Comparison of ENCODE assay signal across 15 mouse cellular contexts in genomic region chr14:61601348-61601747, GRCm38 (mm10). TPM values are rescaled to one million over a fixed set of nuclear protein-coding genes. Genes with fewer than 3 reads are reported as not detected.
DNase-seq lines count a peak whose midpoint lies in the region; ATAC-seq and TF ChIP-seq lines count a peak whose summit lies in the region.
"Had no signal": no experiment of that assay in that cellular context is flagged by ENCODE, and none has a peak within 500 bp of the region (broad histone marks: within the 10 kb centered on the region; RNA-seq: fewer than 3 reads in every experiment).

No protein-coding gene starts in this region.

- H3K36me3 ChIP-seq in kidney, postnatal 0 days (ENCODE audit: insufficient read depth, low read length): 0 out of 2 replicates have a peak, but pooled peaks cover 3% of the 10 kb centered on the region
- H3K36me3 ChIP-seq in E14TG2a.4 (ENCODE audit: insufficient read depth, low read length) (peaks cover 52% of the 10 kb centered on the region), ES-E14 (ENCODE audit: control insufficient read depth, insufficient read depth, low read length, poor library complexity, severe bottlenecking) (peaks cover 17% of the 10 kb centered on the region)
- peaks cover 19% of the 10 kb centered on the region for H3K36me3 ChIP-seq in midbrain, embryonic 15.5 days (replicated peaks)

- no peaks in the 10 kb centered on the region for H3K9me3 ChIP-seq in kidney, postnatal 0 days (replicated peaks; ENCODE audit: low read length)
- H3K9me3 ChIP-seq in E14TG2a.4 (ENCODE audit: low read length) (no peaks in the 10 kb centered on the region), ES-E14 (ENCODE audit: control insufficient read depth, insufficient read depth, low read depth, low read length) (no peaks in the 10 kb centered on the region)
- no peaks in the 10 kb centered on the region for H3K9me3 ChIP-seq in midbrain, embryonic 15.5 days
- H3K9me3 ChIP-seq: embryonic facial prominence, embryonic 12.5 days had no signal

- WGBS in kidney, postnatal 0 days: 77% methylated on average over 9 of the region's 9 CpGs
- 90% methylated on average over 9 of the region's 9 CpGs for WGBS in midbrain, embryonic 15.5 days

- no peak overlapping the region for H3K9ac ChIP-seq in kidney, postnatal 0 days (ENCODE audit: low read depth, low read length)
- no peak overlapping the region; the same call in 1 of the 2 replicates for H3K9ac ChIP-seq in ES-E14 (ENCODE audit: insufficient read depth, low read depth, low read length, poor library complexity, severe bottlenecking)
- H3K9ac ChIP-seq in midbrain, embryonic 15.5 days: no peak overlapping the region
- H3K9ac ChIP-seq: embryonic facial prominence, embryonic 12.5 days; lung, embryonic 14.5 days had no signal

- peaks cover 7% of the 10 kb centered on the region; the same call in 1 of the 2 replicates for H3K4me1 ChIP-seq in kidney, postnatal 0 days (replicated peaks; ENCODE audit: insufficient read depth, low read length)
- H3K4me1 ChIP-seq in E14TG2a.4 (replicated peaks; ENCODE audit: low read depth, low read length): peaks cover 74% of the 10 kb centered on the region
- H3K4me1 ChIP-seq in ES-E14 (ENCODE audit: control insufficient read depth in 2 of 2, insufficient read depth in 2 of 2, low read length in 2 of 2, poor library complexity in 1 of 2): peaks cover 10 to 21% of the 10 kb centered on the region in 2 experiments
- H3K4me1 ChIP-seq in midbrain, embryonic 15.5 days: peaks cover 26% of the 10 kb centered on the region

- DNase-seq in kidney, postnatal 0 days (ENCODE audit: low spot score): no peak
- DNase-seq in kidney, postnatal 4 days: no peak
- DNase-seq in ES-E14 (ENCODE audit: low read depth, low spot score): no peak
- no peak for DNase-seq in thymus, postnatal 14 days
- DNase-seq in layer of hippocampus, adult 18-20 months (ENCODE audit: low spot score in 2 of 2): no peak
- no peak for DNase-seq in adrenal gland, postnatal 36 days
- DNase-seq: cerebellum, adult 9-10 months; heart, adult 2 months; kidney, postnatal 36 days; lung, embryonic 14.5 days; thymus, adult 2 months had no signal

- no peaks in the 10 kb centered on the region for H3K27me3 ChIP-seq in kidney, postnatal 0 days (ENCODE audit: insufficient read depth, low read length)
- H3K27me3 ChIP-seq in E14TG2a.4 (ENCODE audit: insufficient read depth, low read length): no peaks in the 10 kb centered on the region
- H3K27me3 ChIP-seq in midbrain, embryonic 15.5 days (replicated peaks): no peaks in the 10 kb centered on the region
- H3K27me3 ChIP-seq: embryonic facial prominence, embryonic 12.5 days had no signal

- no peak for TF ChIP-seq CTCF in kidney, postnatal 0 days (IDR thresholded peaks at IDR 0.05; ENCODE audit: low read depth)
- no peak for TF ChIP-seq CTCF in E14TG2a.4 (conservative IDR thresholded peaks at IDR 0.05; ENCODE audit: low read length)

- no peak for ATAC-seq in kidney, postnatal 0 days (replicated peaks; ENCODE audit: low FRiP score, low read depth)
- ATAC-seq in midbrain, embryonic 15.5 days (replicated peaks): no peak

- in situ Hi-C loops in ES-E14 (cut with MboI; ENCODE audit: low sequenced_read_pairs in 2 of 2, unreplicated experiment in 2 of 2): no loop called here

- no peak overlapping the region for H3K27ac ChIP-seq in kidney, postnatal 0 days
- H3K27ac ChIP-seq in ES-E14 (ENCODE audit: insufficient read depth, low read depth, low read length, poor library complexity, severe bottlenecking): peak overlapping the region; percentile 50; the same call in 1 of the 2 replicates
- no peak overlapping the region for H3K27ac ChIP-seq in midbrain, embryonic 15.5 days
- H3K27ac ChIP-seq: embryonic facial prominence, embryonic 12.5 days; heart, adult 2 months had no signal

- no peak overlapping the region for H3K4me3 ChIP-seq in kidney, postnatal 0 days (replicated peaks; ENCODE audit: low read depth, low read length)
- H3K4me3 ChIP-seq in E14TG2a.4 (replicated peaks; ENCODE audit: low read length): peak overlapping the region; percentile 86
- H3K4me3 ChIP-seq in ES-E14 (ENCODE audit: insufficient read depth in 1 of 2, low read depth in 1 of 2, low read length in 2 of 2, poor library complexity in 1 of 2, severe bottlenecking in 1 of 2): peak overlapping the region; percentile 31 to 86; a peak in 1 of 4 replicates
- H3K4me3 ChIP-seq in midbrain, embryonic 15.5 days: no peak overlapping the region; the same call in 1 of the 2 replicates
- H3K4me3 ChIP-seq: embryonic facial prominence, embryonic 12.5 days; heart, adult 2 months had no signal

- peak overlapping the region; percentile 58; the same call in 1 of the 2 replicates for H3K4me2 ChIP-seq in kidney, postnatal 0 days (ENCODE audit: low read length)
- H3K4me2 ChIP-seq in midbrain, embryonic 15.5 days: peak overlapping the region; percentile 63

TF ChIP-seq in ES-E14, 5 proteins besides CTCF, POLR2A, EP300 and RAD21:
- TF ChIP-seq MAFK (IDR thresholded peaks at IDR 0.05; ENCODE audit: insufficient read depth, low read depth, low read length) (no peak), ZNF384 (IDR thresholded peaks at IDR 0.05; ENCODE audit: low read depth, low read length) (0 out of 2 replicates have a peak, but pooled peaks have one; percentile 37)

RNA-seq across cellular contexts. Expression of gene Trim13, which starts 3.3 kb away (rescaled TPM):
- polyA plus RNA-seq in kidney, postnatal 0 days (2015; fragmentation: Nextera tagmentation; extraction: Ambion mirVana): 22.7 and 23.6 TPM in 2 replicates
- 19.1 and 57.9 TPM in 2 replicates for total RNA-seq in ES-E14 (2012; rRNA removed)
- polyA plus RNA-seq in midbrain, embryonic 15.5 days (2015; fragmentation: Nextera tagmentation; extraction: Ambion mirVana): 41.5 and 43.5 TPM in 2 replicates
- 10 to 100 TPM; 12.1 to 12.5 TPM for total RNA-seq in layer of hippocampus, adult 18-20 months (2021)
- 1 to 10 TPM; 5.3 to 7.0 TPM for total RNA-seq in adrenal gland, postnatal 36 days (2021)

RNA-seq across cellular contexts. Expression of gene Kcnrg, which starts 5.9 kb away (rescaled TPM):
- polyA plus RNA-seq in kidney, postnatal 0 days (2015; fragmentation: Nextera tagmentation; extraction: Ambion mirVana): 0.50 and 0.58 TPM in 2 replicates
- 0.27 and 1.2 TPM in 2 replicates for total RNA-seq in ES-E14 (2012; rRNA removed)
- polyA plus RNA-seq in midbrain, embryonic 15.5 days (2015; fragmentation: Nextera tagmentation; extraction: Ambion mirVana): 3.1 and 3.6 TPM in 2 replicates
- under 1 TPM; 0.97 to 0.99 TPM for total RNA-seq in layer of hippocampus, adult 18-20 months (2021)
- under 1 TPM; 0.17 to 0.20 TPM for total RNA-seq in adrenal gland, postnatal 36 days (2021)
- total RNA-seq: monocyte, adult 5-6 weeks had no signal

RNA-seq across cellular contexts. Expression of gene Spryd7, which starts 44.7 kb away (rescaled TPM):
- 30.7 and 31.5 TPM in 2 replicates for polyA plus RNA-seq in kidney, postnatal 0 days (2015; fragmentation: Nextera tagmentation; extraction: Ambion mirVana)
- total RNA-seq in ES-E14 (2012; rRNA removed): 5.1 and 6.0 TPM in 2 replicates
- polyA plus RNA-seq in midbrain, embryonic 15.5 days (2015; fragmentation: Nextera tagmentation; extraction: Ambion mirVana): 49.8 and 52.5 TPM in 2 replicates
- total RNA-seq in layer of hippocampus, adult 18-20 months (2021): 10 to 100 TPM; 47.9 to 49.6 TPM
- total RNA-seq in adrenal gland, postnatal 36 days (2021): 10 to 100 TPM; 18.7 to 23.8 TPM

Comparison
In these comparisons a context has a peak if more than half of its experiments do, and no peak if none do; other contexts are left out.
1. H3K4me3 ChIP-seq: peak in E14TG2a.4 (single experiment) and ES-E14 (2 of 2); none in kidney, postnatal 0 days (single experiment) and midbrain, embryonic 15.5 days (single experiment).